Mouse (Mus musculus) MEL-GATA-1-ER (cell line): ENCODE measurements at regions not wholly inside any gene's neighbourhood (a gene's known extent, or its start where the extent isn't known, plus 50 kb on each side); places are given as distances from the start of the nearest gene placed in this dataset.

ENCODE experiments used
- DNase-seq: peaks from one replicate; pipeline ENCODE4 v3.0.0-alpha.2; 2012; ENCODE audit warnings: low read depth; ENCODE audit errors: extremely low read depth

DNA sequence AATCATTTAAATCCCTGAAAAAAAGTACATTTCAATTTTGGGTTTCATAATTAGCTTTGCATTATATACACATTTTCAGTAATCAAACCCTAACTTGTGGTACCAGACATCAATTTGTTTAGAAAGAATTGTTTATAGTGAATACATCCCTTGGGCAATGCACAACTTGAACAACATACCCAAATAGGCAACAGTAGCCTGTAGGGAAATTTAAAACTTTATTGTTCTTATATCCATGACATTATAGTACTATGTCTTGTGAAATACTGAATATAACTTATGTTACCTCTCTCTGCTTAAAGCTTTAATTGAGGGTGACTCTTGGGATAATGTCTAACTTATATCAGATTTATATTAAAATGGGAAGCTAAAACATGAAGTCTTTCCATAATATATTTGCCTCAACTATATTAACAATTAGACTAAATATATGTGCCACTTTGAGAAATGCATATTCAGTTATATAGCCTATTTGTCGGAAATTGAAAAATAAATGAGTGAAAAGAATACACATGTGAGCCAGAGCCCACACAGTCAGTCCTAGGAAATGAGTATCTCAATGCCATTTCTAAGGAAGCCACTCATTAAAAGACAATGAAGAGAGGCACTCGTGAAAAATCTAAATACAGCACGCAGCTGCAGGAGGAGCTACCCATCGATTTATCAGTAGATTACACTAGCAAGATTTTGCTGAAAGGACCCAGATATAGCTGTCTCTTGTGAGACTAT lies 458.1 kb upstream of the Slitrk6 start:
- no peak for DNase-seq

DNA sequence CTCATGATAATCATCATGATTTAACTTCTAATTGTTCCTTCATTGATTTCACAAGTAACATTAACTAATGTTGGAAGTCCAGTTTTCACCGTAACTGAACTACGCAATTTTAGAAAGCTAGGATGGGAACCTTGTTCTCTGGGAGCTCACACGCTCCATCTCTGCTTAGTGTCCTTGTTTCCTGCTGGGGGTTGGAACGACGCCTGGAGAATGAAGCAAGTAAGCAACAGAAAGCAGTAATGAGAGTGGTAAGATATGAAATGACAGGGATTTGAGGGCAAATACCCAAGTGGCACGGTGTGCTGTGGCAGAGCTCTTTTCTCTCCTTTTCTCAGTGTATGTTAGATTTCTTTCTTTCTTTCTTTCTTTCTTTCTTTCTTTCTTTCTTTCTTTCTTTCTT lies 448.0 kb upstream of the Slitrk5 start:
- DNase-seq, result no peak

DNA sequence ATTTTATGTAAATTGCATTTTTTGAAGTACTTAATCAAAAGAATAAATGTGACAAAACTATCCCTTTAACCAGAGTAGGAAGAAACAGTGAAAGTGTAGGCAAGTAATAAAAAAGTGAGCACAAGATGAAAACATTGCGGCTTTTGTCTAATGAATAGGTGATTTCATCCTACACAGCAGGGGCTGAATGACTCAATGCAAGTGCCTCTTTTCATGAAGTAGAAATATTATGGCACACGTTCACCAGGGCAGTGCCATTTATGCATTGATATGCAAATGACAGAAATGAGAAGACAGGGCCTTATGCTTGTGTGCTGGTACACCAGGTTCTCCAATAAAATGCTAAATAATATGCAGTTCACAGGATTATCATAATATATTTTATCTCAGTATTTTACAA lies 435.8 kb upstream of the Slitrk5 start:
- no peak for DNase-seq

DNA sequence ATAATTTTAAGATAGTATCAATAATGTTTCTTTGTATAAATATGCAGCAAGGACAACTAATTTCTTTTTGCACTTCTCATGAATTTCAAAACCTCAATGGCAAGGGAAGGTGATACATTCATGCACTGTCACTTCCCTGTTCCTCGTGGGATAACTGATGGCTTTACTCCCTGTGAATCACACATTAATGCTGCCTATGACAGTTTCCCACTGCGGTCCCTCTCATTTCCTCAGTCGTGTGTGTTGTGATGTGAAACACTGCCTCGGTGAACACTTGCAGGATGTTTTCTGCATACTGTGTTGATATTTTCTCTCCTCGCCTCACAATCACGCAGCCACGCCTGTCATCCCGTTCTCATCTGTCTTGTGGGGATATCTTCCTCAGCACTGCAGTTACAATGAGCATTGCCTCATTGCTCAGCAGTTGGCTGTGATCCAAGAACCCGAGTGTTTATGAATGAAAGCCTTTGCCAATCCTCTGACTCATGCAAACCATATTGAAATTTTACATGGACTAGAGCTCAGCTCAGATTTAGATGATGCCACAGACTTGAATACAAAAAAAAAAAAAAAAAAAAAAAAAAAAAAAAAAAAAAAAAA lies 425.4 kb upstream of the Slitrk5 start:
- peak; percentile 55 for DNase-seq

DNA sequence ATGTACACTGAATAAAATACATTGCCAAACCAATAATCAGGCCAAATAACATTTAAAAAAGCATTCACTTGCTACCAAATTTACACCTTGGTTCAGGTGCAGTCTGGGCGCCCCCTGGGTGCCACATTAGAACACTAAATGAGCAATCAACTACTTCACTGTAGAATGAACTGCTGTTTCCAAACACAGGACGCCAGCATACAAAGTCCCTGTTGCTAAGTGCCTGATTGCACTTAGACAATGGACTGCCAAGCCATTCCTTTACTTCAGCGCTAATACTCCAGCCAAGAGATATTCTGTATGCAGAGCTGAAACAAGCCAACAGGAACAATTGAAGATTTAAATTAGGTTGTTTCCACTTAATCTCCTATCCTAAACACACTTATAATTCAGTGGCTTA lies 421.7 kb upstream of the Slitrk5 start:
- DNase-seq, result no peak

DNA sequence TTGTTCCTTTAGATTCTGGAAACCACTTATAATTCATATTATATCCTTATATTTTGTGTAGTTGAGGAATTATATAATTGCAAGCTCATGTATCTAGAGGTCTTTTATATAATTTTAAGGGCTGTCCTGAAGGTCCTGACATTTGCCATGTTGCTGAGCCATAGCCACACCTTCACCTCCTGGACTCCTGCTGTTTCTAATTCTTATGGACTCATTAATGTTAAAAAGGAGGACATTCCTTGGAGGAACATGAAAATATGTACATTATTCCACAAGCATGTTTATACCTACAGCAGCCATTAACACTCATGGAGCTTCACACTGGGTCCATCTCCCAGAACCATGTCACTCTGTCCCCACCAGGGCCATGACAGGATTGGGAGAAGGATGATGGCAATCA lies 413.2 kb upstream of the Slitrk5 start:
- no peak for DNase-seq

DNA sequence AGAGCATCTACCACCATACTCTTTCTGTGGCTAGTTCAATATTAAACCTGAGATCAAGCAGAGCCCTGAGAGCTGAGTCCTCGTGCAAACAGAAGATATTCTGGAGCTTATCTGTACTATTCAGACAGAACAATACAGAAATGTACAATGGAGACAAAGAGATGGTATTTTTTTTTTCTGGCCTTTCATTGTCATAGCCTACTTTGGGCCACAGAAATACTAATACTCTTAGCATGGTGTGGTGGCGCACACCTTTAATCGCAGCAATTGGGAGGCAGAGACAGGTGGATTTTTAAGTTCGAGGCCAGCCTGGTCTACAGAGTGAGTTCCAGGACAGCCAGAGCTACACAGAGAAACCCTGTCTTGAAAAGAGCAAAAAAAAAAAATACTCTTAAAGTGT lies 404.7 kb upstream of the Slitrk5 start:
- no peak for DNase-seq

DNA sequence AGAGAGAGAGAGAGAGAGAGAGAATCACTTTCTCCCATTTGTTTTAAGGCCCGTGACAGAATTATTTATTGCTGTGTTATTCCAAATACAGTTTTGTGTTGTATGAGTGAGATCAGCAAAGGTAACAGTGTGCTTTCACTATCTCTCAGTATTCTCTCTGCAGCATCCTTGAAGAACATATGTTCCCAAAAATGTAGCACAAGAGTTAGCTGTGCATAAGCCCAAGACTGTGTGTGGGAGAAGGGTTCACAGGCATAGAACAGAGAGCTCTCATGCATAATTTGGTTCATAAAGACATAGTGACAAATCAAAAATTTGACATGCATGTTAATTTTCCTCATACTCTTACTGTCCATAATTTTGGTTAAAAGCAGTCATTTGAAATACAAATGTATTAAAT lies 393.5 kb upstream of the Slitrk5 start:
- no peak for DNase-seq

DNA sequence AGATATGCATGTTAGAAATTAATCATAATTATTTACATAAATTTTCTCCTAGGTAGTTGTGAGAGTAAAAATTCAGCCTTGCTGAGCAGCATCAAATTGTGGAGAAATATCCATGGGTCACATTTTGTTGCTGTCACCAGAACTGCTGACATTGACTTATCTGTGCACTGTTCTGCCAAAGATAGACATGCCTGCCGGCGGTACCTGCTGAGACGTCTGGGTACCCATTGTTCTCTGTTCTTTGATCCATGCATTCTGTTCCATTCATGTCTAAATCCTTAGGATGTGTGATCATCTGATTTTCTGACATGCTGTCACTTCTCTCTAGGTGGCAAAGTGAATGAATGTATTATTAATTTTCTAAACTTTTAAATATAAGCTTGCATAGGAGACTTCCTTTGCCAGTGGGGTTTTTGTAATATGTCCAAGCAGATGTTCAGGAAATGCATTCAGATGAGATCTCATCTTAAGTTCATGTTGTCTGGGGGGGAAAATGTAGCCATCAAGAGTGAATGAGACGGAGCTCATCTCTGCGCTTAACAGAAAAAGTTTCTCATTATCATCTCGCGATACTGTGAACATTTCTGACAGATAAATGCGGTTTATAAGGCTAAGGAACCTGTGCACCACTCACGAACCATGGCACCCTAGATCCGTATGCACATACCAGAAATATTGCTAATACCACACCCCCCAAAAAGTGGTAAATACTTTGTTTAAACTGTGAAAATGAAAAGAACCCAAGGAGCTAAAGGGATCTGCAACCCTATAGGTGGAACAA lies 391.0 kb upstream of the Slitrk5 start:
- no peak for DNase-seq

DNA sequence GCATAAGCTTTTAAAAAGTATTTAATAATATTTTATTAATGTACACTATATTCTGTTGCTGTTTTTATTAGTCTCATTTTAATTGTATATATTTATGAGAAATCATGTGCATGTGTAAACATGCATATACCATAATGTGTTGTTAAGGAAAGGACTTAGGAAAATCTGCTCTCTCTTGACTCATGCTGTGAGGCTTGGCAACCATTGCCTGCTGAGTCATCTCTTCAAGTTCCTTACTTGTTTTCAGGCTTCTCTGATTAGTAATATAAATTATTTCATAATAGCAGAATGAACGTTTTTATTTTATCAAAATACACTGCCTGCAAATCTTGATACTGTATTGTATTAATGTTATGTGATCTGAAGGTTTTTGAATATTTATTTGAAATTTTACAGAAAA lies 388.9 kb upstream of the Slitrk5 start:
- DNase-seq, result no peak

DNA sequence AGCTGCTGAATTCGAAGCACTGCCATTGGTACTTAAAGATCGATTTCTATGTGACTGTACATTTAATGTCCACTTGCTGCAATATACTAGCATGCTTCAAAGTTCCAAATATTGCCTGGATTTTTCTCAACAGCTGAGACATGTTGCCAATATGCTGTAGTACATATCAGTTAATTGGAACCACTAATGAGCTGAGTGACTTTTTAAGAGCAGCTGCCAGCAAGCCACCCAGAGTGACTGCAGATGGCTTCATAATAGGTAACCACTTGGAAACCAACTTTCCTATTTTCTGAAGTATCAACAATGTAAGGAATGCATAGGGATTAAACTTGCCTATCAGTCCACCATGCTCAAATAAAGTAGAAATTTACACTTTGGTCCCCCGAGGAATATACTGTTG lies 379.4 kb upstream of the Slitrk5 start:
- no peak for DNase-seq

DNA sequence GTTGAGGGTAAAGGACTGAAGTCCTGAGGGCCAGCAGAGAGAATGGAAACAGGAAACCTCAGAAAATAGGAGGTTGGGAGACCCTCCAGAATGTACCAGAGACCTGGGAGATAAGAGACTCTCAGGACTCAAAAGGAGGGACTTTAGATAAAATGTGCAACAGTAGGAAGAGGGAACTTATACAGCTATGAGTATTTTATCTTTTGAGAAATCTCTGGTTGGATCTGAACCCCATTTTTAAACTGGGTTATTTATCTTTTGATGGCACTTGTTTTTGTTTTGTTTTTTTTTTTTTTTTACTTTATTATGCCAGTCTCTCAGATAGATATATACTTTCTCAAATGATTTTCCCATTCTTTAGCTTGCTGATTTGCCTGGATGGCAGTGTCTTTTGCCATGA lies 377.1 kb upstream of the Slitrk5 start:
- DNase-seq, result no peak

DNA sequence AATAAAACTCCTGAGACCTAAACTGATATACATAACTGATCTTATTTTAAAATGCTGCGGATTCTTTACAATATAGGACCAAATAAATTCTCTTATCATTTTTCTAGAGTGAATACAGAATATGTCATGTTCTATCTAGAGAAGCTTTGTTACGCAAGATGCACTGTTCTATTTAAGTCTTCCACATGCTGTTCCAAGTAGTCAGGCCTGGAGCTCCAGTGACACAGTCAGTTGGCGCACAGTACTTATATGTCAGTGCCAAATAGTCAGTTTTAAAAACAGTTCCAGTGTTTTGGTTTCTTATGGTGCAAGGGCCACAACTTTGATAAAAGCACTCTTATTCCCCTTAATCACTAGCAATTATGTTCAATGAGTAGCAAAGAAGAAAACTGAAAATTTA lies 344.3 kb upstream of the Slitrk5 start:
- no peak for DNase-seq

DNA sequence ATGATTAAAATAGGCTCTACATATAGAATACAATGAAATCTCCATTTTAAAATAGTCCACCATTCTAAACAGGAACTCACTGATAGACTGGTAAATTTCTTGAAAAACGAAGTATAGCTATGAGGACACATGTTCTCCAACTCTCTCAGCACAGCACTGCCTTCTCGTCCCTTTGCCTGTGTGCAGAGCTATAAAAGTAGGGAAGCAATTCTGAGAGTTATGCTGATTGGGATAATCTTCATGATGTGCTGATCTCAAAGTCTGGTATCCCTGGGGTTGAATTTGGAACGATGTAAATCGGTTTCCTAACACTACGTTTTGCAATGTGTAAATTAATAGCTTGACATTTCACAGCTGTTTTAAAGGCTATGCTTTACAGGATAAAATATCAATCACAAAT lies 321.4 kb upstream of the Slitrk5 start:
- no peak for DNase-seq

DNA sequence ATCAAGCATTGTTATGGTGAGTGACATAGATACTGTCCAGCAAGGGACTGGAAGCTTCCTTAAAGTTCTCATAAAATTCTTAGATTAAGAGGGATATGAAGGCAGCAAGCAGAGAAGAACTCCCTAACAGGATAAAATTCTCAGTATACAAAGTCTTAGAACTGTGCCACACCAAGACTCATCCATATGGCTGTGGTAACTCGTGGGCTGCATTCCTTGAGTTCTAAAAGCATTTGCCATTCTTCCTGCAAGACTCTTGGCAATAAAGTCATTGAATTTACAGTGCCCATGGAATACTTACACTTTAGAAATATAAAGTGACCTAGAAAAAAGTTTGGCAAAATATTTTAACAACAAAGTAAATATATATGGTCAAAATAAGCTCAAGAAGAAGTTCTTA lies 278.1 kb upstream of the Slitrk5 start:
- no peak for DNase-seq

DNA sequence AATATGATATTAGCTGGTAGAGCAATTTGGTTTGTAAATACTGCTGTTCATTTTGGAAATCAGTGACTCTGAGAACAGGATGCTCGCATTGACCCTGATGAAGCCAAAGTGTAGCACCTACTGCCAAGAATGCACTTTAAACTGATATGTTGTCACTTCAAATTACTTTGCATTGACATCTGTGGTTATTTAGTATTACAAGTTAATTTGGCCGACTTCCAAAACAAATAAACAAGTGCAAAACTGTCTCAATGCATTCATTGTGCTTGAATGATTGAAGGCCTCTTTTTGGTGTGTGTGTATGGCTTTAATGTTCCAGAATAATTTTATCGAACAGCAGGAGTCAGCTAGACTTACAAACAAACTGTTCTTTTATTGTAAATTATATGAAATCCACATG lies 274.1 kb upstream of the Slitrk5 start:
- DNase-seq, result no peak

DNA sequence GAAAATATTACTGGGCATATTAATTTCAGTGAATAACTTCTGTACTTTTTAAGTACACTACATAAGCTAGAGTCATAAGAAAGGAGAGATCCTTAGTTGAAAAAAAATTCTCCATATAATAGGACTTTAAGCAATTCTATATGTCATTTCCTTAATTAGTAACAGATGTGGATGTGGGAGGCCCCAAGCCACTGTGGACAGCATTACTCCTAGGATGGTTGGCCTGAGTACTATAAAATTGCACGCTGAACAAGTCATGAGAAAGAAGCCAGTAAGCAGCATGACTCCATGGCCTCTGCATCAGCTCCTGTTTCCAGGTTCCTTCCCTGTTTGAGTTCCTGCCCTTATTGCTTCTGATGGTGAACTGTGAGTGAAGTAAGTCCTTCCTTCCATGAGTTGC lies 272.4 kb upstream of the Slitrk5 start:
- no peak for DNase-seq

DNA sequence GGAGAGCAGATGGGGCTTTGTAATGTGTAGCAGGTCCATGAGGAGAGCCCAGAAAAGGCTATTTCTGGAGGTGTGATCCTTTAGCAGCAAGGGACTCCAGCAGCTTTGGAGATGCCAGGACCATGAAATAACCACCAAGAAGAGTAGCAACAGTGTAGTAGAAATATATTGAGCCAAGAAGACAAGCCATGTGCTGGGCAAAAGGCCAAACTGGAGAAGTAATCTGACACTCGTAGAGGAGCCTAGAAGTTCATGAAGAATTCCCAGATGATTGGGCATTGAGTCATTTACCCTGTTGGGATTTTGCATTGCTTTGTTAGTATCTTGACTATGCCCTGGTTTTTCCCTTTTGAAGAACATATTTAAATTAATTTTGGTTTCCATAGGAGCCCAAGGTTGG lies 271.3 kb upstream of the Slitrk5 start:
- DNase-seq, result no peak

DNA sequence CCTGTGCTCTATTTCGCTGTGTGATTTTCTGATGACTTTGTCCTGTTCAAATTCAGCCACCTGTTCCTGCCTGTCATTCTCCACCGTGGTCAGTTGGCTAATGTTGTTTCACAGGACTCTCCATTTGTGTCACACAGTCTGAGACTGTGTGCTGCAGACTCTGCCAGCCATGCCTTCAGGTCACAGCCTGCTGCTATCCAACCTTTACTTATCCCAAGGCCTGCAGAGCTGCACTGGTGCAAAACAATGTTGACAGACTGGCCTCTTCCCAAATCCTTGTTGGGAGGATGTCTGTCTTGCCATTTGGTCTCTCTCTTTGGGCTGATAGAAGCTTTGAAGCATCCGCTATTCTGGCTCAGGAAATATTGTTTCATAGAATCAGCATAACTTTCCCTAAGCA lies 261.4 kb upstream of the Slitrk5 start:
- no peak for DNase-seq

DNA sequence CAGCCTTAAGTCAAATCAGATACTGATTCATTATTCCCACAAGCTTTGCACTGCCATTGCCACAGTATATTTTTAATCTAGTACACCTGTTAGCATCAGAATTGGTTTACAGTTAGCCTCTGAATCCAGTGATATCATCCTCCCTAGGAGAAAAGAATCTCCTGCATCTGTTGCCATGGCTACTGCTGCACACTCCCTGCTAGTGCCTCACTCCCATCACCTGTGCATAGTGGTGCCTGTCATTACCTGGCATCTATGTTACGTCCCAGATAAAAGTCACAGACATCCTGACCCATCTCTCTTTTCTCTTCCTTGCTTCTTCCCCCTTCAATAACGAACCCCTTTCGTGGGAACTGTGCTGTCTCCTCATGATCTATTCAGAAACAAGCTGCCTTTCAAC lies 256.4 kb upstream of the Slitrk5 start:
- no peak for DNase-seq

DNA sequence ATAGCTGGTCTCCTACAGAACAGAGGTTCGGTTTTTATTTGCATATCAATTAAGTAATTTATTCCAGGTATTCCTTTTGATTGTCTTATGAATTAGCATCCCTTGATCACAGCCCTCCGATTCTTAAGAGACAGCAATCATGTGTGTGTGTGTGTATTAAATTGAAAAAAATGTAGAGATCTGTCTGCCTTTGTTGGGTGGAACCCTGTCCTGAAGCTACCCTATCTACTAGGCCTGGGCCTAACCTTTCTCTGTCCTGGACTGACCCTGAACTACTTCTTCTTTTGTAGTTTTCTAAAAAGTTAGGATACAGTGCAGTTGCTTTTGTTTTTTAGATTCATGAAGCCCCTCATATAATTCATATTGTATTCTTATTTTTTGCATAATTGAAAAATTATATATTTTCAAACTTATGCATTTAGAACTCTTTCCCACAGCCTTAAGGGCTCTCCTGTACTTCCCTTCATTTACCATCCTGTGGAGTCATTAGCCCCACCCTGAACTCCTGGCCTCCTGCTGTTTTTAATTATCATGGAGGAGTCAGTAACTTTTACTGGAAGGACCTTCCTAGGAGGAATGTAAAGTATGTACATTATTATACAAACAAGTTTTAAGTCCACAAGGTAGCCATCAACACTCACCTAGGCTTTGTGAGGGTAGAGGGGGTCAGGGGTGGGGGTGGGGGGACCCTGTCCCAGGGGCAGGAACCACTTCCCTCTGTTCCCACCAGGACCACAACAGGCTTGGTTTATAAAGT lies 245.6 kb upstream of the Slitrk5 start:
- DNase-seq, result no peak
